Mouse (Mus musculus): ENCODE results near the gene Lars2. TPM values are rescaled to one million over a fixed set of nuclear protein-coding genes. Genes with fewer than 3 reads are reported as not detected.
A peak's percentile ranks its signal among the peaks of the same experiment; 100 is the strongest.

The Lars2 gene
- polyA plus RNA-seq, 1 experiment: 6.2 TPM

- H3K9me3 ChIP-seq (ENCODE audit: control insufficient read depth, low read length): no peaks in the 10 kb centered on the region
- H3K4me3 ChIP-seq (replicated peaks): peak overlapping the region; percentile 85
- TF ChIP-seq TAL1 (IDR thresholded peaks at IDR 0.05; ENCODE audit: low read length) (no peak), GATA1 (IDR thresholded peaks at IDR 0.05; ENCODE audit: low read length) (no peak)
- H3K4me1 ChIP-seq (ENCODE audit: control insufficient read depth): peaks cover 71% of the 10 kb centered on the region
- H3K36me3 ChIP-seq (ENCODE audit: control insufficient read depth): peaks cover 57% of the 10 kb centered on the region
- H3K27me3 ChIP-seq (ENCODE audit: control insufficient read depth): no peaks in the 10 kb centered on the region
Observed at GRCm38 (mm10) chr9:123479876-123480252, 113.1 kb downstream of the Lars2 start.

- H3K4me3 ChIP-seq (replicated peaks): peak overlapping the region; percentile 85
- no peaks in the 10 kb centered on the region for H3K27me3 ChIP-seq (ENCODE audit: control insufficient read depth)
- peaks cover 61% of the 10 kb centered on the region for H3K36me3 ChIP-seq (ENCODE audit: control insufficient read depth)
- no peaks in the 10 kb centered on the region for H3K9me3 ChIP-seq (ENCODE audit: control insufficient read depth, low read length)
- H3K4me1 ChIP-seq (ENCODE audit: control insufficient read depth): peaks cover 75% of the 10 kb centered on the region
- TF ChIP-seq TAL1 (IDR thresholded peaks at IDR 0.05; ENCODE audit: low read length) (no peak), GATA1 (IDR thresholded peaks at IDR 0.05; ENCODE audit: low read length) (no peak)
Observed at GRCm38 (mm10) chr9:123480253-123480921, 113.7 kb downstream of the Lars2 start.

- Histone ChIP-seq H3K4me1 (ENCODE audit: control insufficient read depth) (peaks cover 82% of the 10 kb centered on the region), H3K9me3 (ENCODE audit: control insufficient read depth, low read length) (no peaks in the 10 kb centered on the region), H3K36me3 (ENCODE audit: control insufficient read depth) (peaks cover 69% of the 10 kb centered on the region), H3K27me3 (ENCODE audit: control insufficient read depth) (no peaks in the 10 kb centered on the region), H3K4me3 (replicated peaks) (peak overlapping the region; percentile 85)
- TF ChIP-seq GATA1 (IDR thresholded peaks at IDR 0.05; ENCODE audit: low read length) (peak; percentile 85), TAL1 (IDR thresholded peaks at IDR 0.05; ENCODE audit: low read length) (peak; percentile 89)
Observed at GRCm38 (mm10) chr9:123481136-123481535, 114.4 kb downstream of the Lars2 start.

- H3K9me3 ChIP-seq (ENCODE audit: control insufficient read depth, low read length): no peaks in the 10 kb centered on the region
- H3K4me1 ChIP-seq (ENCODE audit: control insufficient read depth): peaks cover 88% of the 10 kb centered on the region
- H3K4me3 ChIP-seq (replicated peaks): peak overlapping the region; percentile 85
- peaks cover 93% of the 10 kb centered on the region for H3K36me3 ChIP-seq (ENCODE audit: control insufficient read depth)
- H3K27me3 ChIP-seq (ENCODE audit: control insufficient read depth): no peaks in the 10 kb centered on the region
- TF ChIP-seq GATA1 (IDR thresholded peaks at IDR 0.05; ENCODE audit: low read length) (no peak), TAL1 (IDR thresholded peaks at IDR 0.05; ENCODE audit: low read length) (no peak)
Observed at GRCm38 (mm10) chr9:123483598-123483997, 116.9 kb downstream of the Lars2 start.

- H3K4me3 ChIP-seq (replicated peaks): no peak overlapping the region
- no peaks in the 10 kb centered on the region for H3K9me3 ChIP-seq (ENCODE audit: control insufficient read depth, low read length)
- peaks cover 99% of the 10 kb centered on the region for H3K36me3 ChIP-seq (ENCODE audit: control insufficient read depth)
- H3K4me1 ChIP-seq (ENCODE audit: control insufficient read depth): peaks cover 86% of the 10 kb centered on the region
- TF ChIP-seq TAL1 (IDR thresholded peaks at IDR 0.05; ENCODE audit: low read length): no peak
- no peak for TF ChIP-seq GATA1 (IDR thresholded peaks at IDR 0.05; ENCODE audit: low read length)
- H3K27me3 ChIP-seq (ENCODE audit: control insufficient read depth): no peaks in the 10 kb centered on the region
Observed at GRCm38 (mm10) chr9:123484830-123485229, 118.1 kb downstream of the Lars2 start.

- peaks cover 99% of the 10 kb centered on the region for H3K36me3 ChIP-seq (ENCODE audit: control insufficient read depth)
- no peaks in the 10 kb centered on the region for H3K9me3 ChIP-seq (ENCODE audit: control insufficient read depth, low read length)
- peaks cover 86% of the 10 kb centered on the region for H3K4me1 ChIP-seq (ENCODE audit: control insufficient read depth)
- H3K27me3 ChIP-seq (ENCODE audit: control insufficient read depth): no peaks in the 10 kb centered on the region
- no peak overlapping the region for H3K4me3 ChIP-seq (replicated peaks)
- TF ChIP-seq GATA1 (IDR thresholded peaks at IDR 0.05; ENCODE audit: low read length) (no peak), TAL1 (IDR thresholded peaks at IDR 0.05; ENCODE audit: low read length) (no peak)
Observed at GRCm38 (mm10) chr9:123485561-123485960, 118.8 kb downstream of the Lars2 start.

- no peak for TF ChIP-seq TAL1 (IDR thresholded peaks at IDR 0.05; ENCODE audit: low read length)
- TF ChIP-seq GATA1 (IDR thresholded peaks at IDR 0.05; ENCODE audit: low read length): 0 out of 2 replicates have a peak, but pooled peaks have one; percentile 34
- Histone ChIP-seq H3K36me3 (ENCODE audit: control insufficient read depth) (peaks cover 97% of the 10 kb centered on the region), H3K4me1 (ENCODE audit: control insufficient read depth) (peaks cover 84% of the 10 kb centered on the region), H3K4me3 (replicated peaks) (no peak overlapping the region), H3K9me3 (ENCODE audit: control insufficient read depth, low read length) (no peaks in the 10 kb centered on the region), H3K27me3 (ENCODE audit: control insufficient read depth) (no peaks in the 10 kb centered on the region)
Observed at GRCm38 (mm10) chr9:123486635-123487034, 119.9 kb downstream of the Lars2 start.

GRCm38 (mm10) chr9:123489073-123489472 lies 122.3 kb downstream of the Lars2 start:
- H3K36me3 ChIP-seq (ENCODE audit: control insufficient read depth): peaks cover 94% of the 10 kb centered on the region
- H3K4me3 ChIP-seq (replicated peaks): no peak overlapping the region
- no peaks in the 10 kb centered on the region for H3K9me3 ChIP-seq (ENCODE audit: control insufficient read depth, low read length)
- TF ChIP-seq GATA1 (IDR thresholded peaks at IDR 0.05; ENCODE audit: low read length): no peak
- no peak for TF ChIP-seq TAL1 (IDR thresholded peaks at IDR 0.05; ENCODE audit: low read length)
- H3K4me1 ChIP-seq (ENCODE audit: control insufficient read depth): peaks cover 80% of the 10 kb centered on the region
- no peaks in the 10 kb centered on the region for H3K27me3 ChIP-seq (ENCODE audit: control insufficient read depth)

GRCm38 (mm10) chr9:123489727-123490343 lies 123.1 kb downstream of the Lars2 start:
- Histone ChIP-seq H3K4me1 (ENCODE audit: control insufficient read depth) (peaks cover 80% of the 10 kb centered on the region), H3K9me3 (ENCODE audit: control insufficient read depth, low read length) (no peaks in the 10 kb centered on the region), H3K36me3 (ENCODE audit: control insufficient read depth) (peaks cover 94% of the 10 kb centered on the region), H3K27me3 (ENCODE audit: control insufficient read depth) (no peaks in the 10 kb centered on the region), H3K4me3 (replicated peaks) (no peak overlapping the region)
- no peak for TF ChIP-seq TAL1 (IDR thresholded peaks at IDR 0.05; ENCODE audit: low read length)
- no peak for TF ChIP-seq GATA1 (IDR thresholded peaks at IDR 0.05; ENCODE audit: low read length)
